Mouse (Mus musculus) lung, postnatal 36 days (tissue): Measurements from ENCODE around the gene Pdss2.

ENCODE experiments used
- DNase-seq: peaks from one replicate; pipeline ENCODE4 v3.0.0; 2022; ENCODE audit warnings: mixed read lengths

The Pdss2 gene

DNA sequence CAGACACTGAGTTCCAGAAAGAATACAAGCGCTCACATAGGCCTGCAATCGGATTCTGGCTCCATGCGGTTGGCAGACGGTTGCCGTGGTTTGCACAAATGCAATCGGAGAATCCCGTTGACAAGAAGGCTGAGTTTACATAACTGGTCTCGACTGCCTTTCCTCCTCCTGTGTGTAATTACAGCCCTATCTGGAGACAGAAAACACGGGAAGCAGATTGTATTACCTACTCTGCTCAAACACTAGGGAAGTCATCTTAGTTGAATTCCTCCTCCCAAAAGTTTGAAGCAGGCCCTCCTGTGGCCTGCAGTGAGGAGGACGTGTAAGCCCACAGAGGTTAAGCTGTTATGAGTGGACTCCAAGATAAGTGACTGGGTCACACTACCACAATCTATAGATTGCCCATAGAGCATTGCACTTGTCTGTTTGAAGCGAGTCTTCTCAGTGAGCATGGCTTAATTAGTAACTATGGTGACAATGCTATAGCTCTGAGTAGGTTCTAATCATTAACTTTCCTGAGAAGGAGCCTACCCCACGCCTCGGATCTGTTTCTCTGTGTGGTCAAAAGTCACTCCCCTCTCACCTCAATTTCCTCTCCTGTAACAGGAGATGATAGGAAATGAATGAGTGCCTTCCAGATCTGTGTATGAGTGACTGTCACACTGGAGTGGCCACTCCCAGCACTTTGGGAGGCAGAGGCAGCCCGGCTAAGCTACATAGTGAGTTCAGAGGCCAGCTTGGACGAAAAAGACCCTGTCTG lies 219.9 kb downstream of the Pdss2 start:
- DNase-seq: no peak

DNA sequence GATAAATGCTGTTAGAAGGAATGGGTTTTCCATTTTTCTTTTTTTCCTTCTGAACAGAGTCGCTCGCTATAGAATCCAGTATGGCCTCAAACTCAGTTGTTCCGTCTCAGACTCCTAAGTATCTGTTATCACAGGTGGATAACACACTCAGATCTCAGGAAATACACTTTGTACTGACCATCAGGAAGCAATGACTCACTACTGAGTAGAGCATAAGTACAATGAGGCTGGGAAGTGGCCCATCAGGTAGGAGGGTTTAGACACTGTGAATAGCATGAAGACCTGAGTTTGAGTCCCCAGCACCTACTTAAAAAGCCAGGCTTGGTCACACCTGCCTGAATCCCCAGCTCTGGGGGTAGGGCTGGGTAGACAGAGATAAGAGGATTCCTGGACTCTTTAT lies 227.4 kb downstream of the Pdss2 start:
- no peak for DNase-seq

DNA sequence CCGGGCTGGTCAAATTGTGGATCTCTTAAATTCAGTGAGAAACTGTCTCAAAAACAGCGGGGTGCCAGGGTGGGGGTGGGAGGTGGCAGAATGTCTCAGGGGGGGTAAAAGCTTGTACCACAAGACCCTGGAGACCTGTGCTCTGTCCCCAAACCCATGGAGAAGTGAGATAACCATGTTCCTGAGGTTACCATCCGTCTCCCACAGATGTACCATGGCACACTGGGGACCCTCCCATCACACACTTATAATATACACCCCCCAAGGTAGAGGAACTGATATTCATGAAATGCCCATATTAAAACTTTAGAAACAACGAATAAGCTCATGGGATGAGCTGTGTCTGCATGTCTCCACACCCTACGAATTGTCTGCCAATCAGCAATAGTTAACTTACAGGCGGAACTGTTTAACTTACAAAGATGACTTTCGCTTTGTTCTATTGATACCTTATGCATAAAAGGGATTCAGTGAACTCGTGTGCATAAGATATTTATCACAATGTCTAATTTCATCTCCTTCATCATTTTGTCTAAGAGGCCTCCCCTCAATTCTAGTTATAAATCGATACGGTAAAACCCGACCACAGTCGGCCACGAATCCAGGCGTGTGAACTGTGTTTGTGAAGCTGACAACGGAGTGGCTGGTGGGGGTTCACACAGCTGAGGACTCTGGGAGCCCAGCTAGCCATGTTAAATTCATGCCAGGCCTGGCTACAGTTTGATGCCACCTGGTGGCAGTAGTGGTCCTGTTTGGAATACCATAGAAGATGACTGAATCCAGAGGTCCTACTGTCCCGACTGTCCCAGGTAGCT lies 230.8 kb downstream of the Pdss2 start:
- DNase-seq: peak; percentile 88

DNA sequence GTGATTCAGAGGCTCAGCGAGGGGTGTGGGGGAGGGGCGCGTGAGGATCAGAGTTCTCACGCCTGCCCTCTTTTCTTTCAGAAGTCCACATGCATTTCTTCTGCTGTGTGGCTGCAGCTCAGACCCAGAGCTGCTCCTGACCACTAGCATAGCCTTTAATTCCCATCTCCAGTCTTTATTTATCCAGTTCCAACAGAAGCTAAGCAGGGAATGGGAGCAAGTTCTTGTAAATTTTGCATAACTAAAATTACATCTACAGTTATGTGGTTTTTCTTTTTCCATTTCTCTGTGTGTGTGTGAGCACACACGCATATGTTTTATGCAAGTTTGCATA lies 231.3 kb downstream of the Pdss2 start:
- DNase-seq: no peak

DNA sequence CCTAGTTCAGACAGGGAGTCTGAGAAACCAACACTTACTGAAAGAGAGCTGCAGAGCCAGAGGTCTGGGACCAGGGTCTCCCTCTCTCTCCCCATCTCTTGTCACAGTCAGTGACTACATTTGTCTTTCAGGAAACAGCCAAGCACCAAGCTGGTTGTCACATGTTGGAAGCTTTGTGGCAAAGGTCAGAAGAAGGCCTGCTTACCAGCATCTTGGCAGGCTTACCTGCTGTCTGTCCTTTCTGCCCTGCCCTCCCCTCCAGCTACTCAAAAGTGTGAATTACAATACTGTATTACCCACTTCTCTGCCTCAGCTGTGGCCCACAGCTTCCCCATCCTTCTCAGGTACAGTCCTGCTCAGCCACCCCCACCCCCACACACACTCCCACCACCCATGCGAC lies 232.9 kb downstream of the Pdss2 start:
- DNase-seq: no peak

DNA sequence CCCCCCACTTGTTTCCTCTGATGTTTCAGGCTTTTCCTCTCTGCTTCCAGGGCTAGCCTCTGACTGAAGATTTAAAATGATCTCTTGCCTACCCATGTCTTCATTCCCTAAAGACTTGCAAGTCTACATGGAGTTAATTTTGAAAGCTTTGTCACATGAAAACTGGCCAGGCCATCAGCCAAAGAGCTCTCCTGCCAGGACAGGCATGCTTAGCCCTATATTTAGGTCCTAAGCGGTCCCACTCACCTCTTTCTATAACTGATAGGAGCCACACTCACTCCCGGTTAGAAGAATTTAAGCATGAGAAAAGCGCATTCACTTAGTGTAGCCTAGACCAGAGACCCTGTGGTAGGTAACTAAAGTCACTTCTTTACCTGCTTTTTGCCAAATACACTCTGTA lies 233.4 kb downstream of the Pdss2 start:
- DNase-seq: no peak

DNA sequence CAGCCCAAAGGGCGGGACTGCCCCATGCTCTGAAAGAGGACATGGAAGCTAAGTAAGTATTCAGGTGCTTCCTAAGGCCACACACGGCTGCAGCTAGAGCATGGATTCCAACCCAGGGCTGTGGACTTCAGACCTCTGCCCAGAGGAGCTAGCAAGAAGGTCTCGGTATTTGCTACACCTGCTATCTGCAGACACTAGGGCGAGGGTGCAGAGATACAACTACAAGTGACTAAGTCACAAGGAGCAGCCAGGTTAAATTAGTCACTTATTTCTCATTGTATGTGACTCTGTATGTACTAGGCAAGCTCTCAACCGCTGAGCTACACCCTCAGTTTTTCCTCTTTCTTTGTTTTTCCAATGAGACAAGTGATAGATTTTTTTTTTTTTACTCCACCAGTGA lies 241.5 kb downstream of the Pdss2 start:
- DNase-seq: no peak

DNA sequence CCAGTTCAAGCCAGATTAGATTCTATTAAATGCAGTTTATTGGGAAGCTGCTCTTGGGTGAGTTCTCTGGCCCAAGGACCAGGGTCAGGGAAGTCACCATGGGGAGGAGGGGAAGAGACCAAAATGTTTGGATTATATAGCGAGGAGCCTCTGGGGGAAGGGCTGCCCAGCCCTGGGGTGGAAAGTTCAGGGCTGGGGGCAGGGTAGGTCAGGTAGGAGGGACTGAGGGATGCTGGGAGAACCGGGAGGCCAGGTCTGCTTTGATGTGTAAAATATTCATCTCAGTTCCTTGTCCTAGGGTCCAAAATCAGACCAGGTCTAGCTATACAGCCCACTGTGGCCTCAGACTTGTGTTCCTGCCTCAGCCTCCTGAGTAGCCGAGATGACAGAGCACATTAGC lies 241.9 kb downstream of the Pdss2 start:
- no peak for DNase-seq

DNA sequence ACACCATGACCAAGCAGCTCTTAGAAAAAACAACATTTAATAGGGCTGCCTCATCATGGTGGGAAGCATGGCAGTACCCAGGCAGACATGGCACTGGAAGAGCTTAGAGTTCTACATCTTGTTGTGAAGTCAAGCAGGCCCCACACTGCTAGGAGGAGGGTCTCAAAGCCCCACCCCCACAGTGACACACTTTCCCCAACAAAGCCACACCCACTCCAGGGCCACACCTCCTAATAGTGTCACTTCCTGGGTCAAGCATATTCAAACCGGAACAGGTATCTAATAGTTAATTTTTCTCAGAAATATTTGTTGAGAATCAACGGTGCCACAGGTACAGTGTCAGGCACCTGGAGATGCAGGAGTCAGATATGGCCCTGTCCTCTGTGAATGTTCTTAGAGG lies 244.9 kb downstream of the Pdss2 start:
- no peak for DNase-seq

DNA sequence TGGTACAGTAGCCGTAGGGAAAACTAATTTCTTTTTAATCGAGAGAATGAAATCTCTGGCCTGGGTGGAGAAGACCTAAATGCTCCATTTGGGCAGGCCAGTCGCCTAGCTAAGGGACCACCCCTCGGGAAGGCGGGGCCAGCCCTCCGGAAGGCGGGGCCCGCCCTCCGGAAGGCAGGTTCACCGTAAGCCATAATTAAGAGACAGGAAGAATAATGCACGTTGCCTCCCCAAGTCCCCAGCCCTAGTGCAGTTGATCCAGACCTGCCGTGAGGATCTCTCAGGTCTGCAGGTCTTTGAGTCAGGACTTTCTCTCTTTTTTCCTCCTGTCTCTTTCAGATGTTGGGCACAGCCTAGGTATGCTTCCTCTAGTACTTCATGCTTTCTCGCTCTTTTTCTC lies 246.4 kb downstream of the Pdss2 start:
- no peak for DNase-seq

DNA sequence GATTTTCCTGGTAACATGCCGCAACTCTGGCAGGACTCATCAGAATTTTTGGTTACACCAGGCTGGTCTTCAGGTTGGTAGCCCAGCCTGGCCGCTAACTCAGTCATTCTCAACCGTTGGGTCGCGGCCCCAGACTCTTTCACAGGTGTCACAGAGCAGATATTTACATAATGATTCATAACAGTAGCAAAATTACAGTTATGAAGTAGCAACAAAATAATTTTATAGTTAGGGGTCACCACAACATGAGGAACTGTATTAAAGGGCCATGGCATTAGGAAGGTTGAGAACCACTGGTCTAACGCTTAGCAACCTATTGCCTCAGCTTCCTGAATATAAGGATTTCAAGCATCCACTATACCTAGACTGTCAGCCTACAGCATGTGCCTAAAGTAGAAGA lies 247.0 kb downstream of the Pdss2 start:
- no peak for DNase-seq

DNA sequence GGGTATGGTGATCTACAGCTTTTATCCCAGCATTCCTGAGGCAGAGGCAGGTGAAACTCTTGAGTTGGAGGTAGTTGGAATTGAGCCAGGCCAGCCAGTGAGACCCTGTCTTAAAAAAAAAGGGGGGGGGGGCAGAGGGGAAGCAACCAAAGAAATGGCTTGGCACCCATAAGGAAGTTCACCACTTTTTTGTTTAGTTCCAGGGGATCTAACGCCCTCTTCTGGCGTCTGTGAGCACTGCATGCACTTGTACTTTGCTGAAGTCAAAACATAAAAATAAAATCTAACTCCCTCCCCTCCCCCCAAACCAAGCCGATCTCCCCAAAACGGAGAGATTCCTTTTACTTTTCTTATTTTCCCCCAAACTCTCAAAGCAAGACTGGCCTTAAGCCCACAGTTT lies 254.1 kb downstream of the Pdss2 start:
- peak; percentile 34 for DNase-seq

DNA sequence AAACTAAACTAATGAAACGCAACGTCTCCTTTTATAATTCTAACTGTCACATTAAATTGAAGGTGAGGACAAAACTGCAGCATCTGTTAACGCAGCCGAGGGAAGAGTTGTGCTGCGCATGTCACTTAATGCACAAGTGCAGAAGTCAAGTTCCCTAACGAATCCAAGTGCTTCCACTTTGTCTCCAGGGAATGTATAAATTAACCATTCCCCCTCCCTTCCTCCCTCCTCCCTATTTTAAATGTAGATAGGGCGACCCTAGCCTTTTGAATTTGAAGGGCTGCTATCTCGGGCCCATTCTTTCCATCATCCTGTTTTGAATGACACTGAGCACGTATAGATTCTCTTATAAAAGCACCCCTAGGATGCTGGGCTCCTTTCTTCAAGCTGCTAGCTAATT lies 256.2 kb downstream of the Pdss2 start:
- no peak for DNase-seq

DNA sequence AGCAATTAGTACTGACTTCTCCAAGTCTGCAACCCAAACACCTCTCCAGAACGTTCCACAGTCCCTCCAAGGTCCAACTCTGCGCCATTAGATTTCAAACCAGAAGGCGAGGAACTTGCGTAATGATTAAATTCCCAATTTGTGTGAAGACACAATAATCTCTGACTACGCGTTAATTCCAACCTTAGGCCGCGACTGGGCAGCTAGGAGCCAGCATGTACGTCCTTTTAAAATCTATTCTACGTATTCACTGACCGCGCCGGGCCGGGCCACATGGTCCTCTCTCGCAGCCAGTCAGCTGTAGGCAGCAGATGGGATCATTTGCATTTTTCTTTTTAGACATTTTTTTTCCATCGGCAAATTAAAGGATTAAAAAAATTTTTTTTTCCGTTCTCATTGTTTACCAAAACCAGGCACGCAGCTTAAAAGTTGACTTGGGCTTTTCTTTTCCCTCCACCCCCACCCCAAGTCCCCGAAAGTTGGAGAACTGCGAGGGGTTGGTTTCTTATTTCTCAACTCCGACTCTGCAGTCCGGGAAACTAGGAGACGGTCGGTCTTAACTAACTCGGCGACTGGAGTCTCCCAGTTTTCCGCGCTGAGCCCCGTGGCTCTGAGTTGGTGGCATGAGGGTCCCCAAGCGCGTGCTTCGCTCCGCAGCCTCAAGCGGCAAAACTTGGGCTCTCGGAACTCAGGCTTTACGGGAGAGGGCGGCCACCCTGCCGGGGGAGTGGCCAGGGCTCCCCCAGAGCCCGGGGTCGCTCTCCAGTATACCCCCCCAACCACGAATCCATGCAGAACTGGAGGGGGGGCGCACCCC lies 256.8 kb downstream of the Pdss2 start:
- DNase-seq: peak; percentile 69

DNA sequence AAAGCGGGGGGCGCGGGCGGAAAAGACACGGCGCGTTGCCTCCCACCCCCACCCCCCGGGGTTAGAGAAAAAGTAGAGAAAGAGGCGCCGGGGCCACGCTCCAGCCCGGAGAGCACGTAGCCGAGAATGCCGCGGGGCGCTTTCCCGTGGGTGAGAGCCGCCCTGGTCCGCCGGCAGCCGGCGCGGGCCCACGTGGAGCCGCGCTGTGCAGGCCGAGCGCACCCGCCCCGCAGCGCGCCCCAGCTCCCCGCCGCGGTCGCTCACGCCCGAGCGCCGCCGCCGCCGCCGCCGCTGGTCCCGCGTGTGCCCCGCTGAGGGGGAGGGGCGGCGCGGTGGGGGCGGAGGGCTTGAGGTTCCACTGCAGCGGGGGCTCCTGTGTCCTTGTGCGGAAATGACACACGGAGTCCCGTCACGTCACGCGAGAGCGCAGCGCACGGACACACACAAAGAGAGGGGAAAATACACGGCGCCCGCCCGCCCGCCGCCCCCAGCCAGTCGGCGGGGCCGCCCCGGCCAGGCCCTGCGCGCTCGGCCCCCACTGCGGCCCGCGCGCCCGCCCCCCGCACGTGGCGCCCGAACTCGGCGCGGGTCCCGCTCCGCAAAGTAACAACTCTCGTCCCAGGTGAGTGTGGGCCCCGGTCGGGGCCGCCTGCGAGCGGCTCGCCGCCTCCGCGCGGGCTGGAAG lies 257.6 kb downstream of the Pdss2 start, which contains the start of gene Bend3:
TSS of gene Bend3 (plus strand) at position 81 of the 685 bp plus-strand sequence.
- peak; percentile 51 for DNase-seq

DNA sequence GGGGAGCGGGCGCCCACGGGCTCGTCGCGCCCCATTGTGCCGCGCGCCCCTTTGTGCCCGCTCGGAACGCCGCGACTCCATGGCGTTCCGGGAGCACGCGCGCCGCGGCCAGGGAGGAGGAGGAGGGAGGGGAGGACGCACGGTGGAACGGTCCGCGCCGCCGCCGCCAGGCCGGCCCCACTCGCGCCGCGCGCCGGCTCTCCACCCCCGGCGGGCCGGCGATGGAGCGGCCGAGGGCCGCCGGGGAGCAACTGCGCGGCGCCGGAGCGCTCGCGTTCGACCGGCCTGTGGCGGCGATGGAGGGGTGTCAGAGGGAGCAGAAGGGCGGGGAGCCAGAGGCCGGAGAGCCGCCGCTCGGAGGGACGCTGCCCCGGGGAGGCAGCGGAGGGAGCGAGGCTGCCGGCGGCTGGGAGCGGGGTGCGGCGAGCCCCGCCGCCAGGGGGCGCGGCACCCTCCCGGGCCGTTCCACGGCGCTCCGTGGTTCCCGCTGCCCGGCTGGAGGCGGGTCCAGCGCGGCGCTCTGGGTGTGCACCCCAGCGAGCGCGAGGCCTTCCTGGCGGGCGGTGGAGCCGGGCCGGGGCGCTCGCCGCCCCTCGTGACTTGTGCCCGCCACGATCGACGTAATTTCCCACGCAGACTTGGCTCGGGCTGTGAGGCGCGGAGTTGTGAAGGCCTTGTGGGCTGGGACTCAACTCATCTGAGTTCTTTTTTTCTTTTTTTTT lies 258.3 kb downstream of the Pdss2 start:
- DNase-seq: peak; percentile 87

DNA sequence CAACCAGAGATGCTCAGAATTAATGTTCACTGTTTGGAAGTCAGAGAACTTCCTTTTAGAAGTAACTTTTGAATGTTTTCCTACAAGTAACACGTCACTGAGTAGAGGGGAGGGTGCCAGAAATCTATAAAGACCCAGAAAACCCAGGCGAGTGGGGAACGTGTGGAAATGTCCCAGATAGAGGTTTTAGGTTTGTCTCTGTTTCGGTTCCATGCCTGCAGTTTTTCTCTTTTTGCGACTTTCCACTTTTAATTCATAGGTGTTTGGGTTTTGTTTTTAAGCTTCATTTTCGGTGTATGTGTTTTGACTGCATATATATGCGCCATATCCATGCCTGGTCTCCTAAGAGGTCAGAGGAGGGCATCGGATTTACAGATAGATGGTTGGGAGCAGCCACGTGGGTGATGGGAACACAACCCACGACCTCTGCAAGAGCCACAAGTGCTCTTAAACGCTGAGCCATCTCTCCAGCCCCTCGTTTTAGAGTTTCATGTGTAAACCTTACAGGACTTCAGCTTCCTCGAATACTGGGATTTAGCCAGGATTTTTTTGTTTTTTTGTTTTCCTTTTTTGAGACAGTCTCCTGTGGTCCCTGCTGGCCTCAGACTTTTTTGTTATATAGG lies 259.1 kb downstream of the Pdss2 start:
- DNase-seq: no peak

DNA sequence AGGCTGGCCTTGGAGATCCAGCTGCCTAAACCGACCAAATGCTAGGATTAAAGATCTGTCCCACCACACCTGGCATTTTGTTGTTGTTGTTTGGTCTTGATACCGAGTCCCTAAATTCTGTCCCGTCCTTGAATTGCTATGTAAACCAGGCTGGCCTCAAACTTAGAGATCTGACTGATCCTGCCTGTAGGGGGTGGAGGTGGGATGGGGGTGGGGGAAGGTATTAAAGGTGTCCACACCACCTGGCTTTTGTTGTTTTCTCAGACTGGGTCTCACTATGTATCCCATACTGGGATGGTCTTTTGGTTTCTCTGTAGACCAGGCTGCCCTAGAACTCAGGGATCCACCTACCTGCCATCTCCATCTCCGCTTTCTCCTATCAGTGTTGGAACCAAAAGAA lies 259.9 kb downstream of the Pdss2 start:
- no peak for DNase-seq

DNA sequence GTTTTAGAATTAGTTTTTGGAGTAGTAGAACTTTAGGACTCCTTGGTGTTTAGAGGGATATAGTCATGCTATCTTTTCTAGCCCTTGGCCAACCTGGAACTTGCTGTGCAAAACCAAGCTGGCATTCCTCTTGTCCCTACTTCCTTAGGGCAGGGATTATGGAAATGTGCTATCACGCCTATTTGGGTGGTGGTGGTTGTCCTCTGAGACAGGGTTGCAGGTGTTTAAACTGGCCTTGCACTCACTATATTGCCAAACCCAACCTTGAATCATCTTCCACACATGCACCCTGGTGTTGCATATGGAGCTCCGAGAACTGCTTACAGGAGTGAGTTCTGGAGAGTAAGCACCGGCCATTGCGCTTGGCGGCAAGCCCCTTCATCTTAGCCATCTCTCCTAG lies 260.7 kb downstream of the Pdss2 start:
- DNase-seq: no peak

DNA sequence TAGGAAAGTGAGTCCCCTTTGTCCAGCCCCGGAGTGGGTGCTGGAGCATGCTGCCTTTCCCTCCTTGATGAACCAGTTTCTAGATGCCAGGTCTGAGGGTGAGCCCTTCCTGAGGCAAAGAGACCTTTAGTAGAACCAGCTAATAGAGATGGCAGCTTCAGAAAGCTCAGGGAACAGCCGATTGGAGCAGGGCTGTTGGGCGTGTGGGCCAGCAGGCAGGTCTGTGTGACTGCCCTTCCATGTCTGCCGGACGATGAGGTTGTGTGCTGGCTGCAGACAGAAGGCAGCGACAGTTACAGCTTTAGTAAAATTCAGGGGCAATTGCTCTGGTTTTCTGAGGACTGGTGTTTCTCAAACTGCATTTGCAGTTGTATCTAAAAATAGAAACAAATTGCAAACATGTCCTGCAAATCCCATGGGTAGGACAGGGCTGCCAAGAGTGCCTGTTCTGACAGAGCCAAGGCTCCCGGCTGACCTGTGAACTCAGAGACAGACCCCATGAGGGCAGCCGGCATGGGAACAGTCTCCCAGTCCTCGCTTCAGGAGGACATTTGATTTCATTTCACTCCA lies 262.2 kb downstream of the Pdss2 start:
- peak; percentile 23 for DNase-seq

DNA sequence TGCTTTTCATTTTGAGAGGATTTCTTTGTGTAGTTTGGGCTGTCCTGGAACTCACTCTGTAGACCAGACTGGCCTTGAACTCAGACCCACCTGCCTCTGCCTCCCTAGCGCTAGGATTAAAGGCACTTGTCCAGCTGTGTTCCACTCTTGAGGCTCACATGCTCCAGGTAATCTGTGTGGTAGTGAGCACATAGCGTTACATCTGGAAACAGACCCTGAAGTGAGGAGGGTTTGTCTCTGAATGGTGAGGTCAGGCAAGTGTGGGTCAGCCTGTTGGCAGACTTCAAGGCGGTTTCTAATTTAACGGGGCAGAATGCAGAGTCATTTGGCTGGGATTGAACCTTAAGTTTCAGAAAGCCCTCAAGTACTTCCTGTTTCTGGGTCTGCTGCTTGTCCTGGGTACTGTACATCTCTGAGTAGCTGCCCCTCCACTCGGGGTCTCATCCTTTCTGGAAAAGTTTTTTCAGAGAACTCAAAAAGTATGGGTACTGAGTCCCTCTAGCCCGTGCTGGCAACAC lies 264.5 kb downstream of the Pdss2 start:
- no peak for DNase-seq
